Mouse (Mus musculus) stomach, embryonic 15.5 days (tissue): Measurements from ENCODE around the gene Tmem185a. TPM values are rescaled to one million over a fixed set of nuclear protein-coding genes. Genes with fewer than 3 reads are reported as not detected.

Experiments used
- polyA plus RNA-seq: library from polyadenylated mRNA; unstranded; fragments of >200 nt; fragmentation: Nextera tagmentation; extraction: Ambion mirVana; gene quantifications from 2 replicates; pipeline ENCODE4 v1.2.1, GENCODE M21; 2015

The Tmem185a gene
- polyA plus RNA-seq, 1 experiment from 2014 or later, result 39.5 TPM

Other genes starting within 250 kb of the Tmem185a start
- gene Ids, start 112.1 kb downstream of the Tmem185a start, polyA plus RNA-seq, result 3.4 and 3.8 TPM in 2 replicates
- 31.5 and 33.5 TPM in 2 replicates for gene 1110012L19Rik, start 91.3 kb downstream of the Tmem185a start, polyA plus RNA-seq